Mouse (Mus musculus) C2C12 (cell line): ENCODE results near the gene Spred3.

Source experiments
- CEBPB ChIP-seq: IDR thresholded peaks from one replicate; pipeline ENCODE4 v1.6.1; 2011; ENCODE audit warnings: low read depth, mild to moderate bottlenecking, control low read depth, moderate library complexity
- CTCF ChIP-seq: IDR thresholded peaks from one replicate; pipeline ENCODE4 v1.5.1; 2011; ENCODE audit not compliant: control insufficient read depth, insufficient read depth, insufficient read length
- MAX ChIP-seq: IDR thresholded peaks from one replicate; pipeline ENCODE4 v1.6.1; 2011; ENCODE audit warnings: mild to moderate bottlenecking, control low read depth
- USF1 ChIP-seq: IDR thresholded peaks from one replicate; pipeline ENCODE4 v1.6.1; 2011; ENCODE audit warnings: low read depth, mild to moderate bottlenecking, control low read depth, moderate library complexity

GRCm38 (mm10) chr7:29180854-29181236 is 10.6 kb upstream of the Spred3 start:
- TF ChIP-seq CTCF = no peak
- TF ChIP-seq MAX = no peak
- no peak for TF ChIP-seq USF1
- no peak for TF ChIP-seq CEBPB
